Mouse (Mus musculus) yolk sac, embryonic 10.5 days (tissue): ENCODE data around the gene Fbxl2.
"Not testable (repeated sequence)": the region's sequence is repeated elsewhere in the genome, so short reads cannot be mapped to it uniquely, and the experiment has no call there.

Source experiments
- DNase-seq: peaks from one replicate; pipeline ENCODE4 v3.0.0-alpha.2; 2017; ENCODE audit warnings: low spot score

Fbxl2 gene

GRCm38 (mm10) chr9:114046028-114046427 is at the start of gene Fbxl2:
Gene Fbxl2 (minus strand): TSS chr9:114046191.
- no peak for DNase-seq

GRCm38 (mm10) chr9:114094854-114095253 is 48.9 kb upstream of the Fbxl2 start:
- no peak for DNase-seq

GRCm38 (mm10) chr9:114092188-114092587 is 46.2 kb upstream of the Fbxl2 start:
- DNase-seq, result peak; percentile 40

GRCm38 (mm10) chr9:114088885-114089284 is 42.9 kb upstream of the Fbxl2 start:
- DNase-seq, result not testable (repeated sequence)

GRCm38 (mm10) chr9:114087106-114087815 is 41.3 kb upstream of the Fbxl2 start:
- DNase-seq, result no peak

GRCm38 (mm10) chr9:114086422-114086821 is 40.4 kb upstream of the Fbxl2 start:
- no peak for DNase-seq

GRCm38 (mm10) chr9:114073681-114074080 is 27.7 kb upstream of the Fbxl2 start:
- DNase-seq, result no peak

GRCm38 (mm10) chr9:114069372-114069771 is 23.4 kb upstream of the Fbxl2 start:
- DNase-seq, result peak; percentile 65

- DNase-seq, result peak; percentile 77
Measured at GRCm38 (mm10) chr9:114068494-114069053, 22.6 kb upstream of the Fbxl2 start.

- no peak for DNase-seq
Measured at GRCm38 (mm10) chr9:114057090-114057796, 11.3 kb upstream of the Fbxl2 start, which contains the start of gene Susd5. Gene Susd5 (plus strand): TSS chr9:114057140.

GRCm38 (mm10) chr9:114052866-114053265 is 6.9 kb upstream of the Fbxl2 start:
- DNase-seq, result no peak

- no peak for DNase-seq
Measured at GRCm38 (mm10) chr9:114052031-114052430, 6.0 kb upstream of the Fbxl2 start.

- no peak for DNase-seq
Measured at GRCm38 (mm10) chr9:114050778-114051177, 4.8 kb upstream of the Fbxl2 start.

- DNase-seq, result no peak
Measured at GRCm38 (mm10) chr9:114050106-114050505, 4.1 kb upstream of the Fbxl2 start.

- DNase-seq, result no peak
Measured at GRCm38 (mm10) chr9:114046676-114047075, 685 bp upstream of the Fbxl2 start.

GRCm38 (mm10) chr9:114044446-114044845 is 1.5 kb downstream of the Fbxl2 start:
- no peak for DNase-seq

- DNase-seq, result no peak
Measured at GRCm38 (mm10) chr9:114042490-114042889, 3.5 kb downstream of the Fbxl2 start.

GRCm38 (mm10) chr9:114040945-114041344 is 5.0 kb downstream of the Fbxl2 start:
- DNase-seq, result no peak

- DNase-seq, result peak; percentile 80
Measured at GRCm38 (mm10) chr9:114026261-114026934, 19.6 kb downstream of the Fbxl2 start.

- DNase-seq, result no peak
Measured at GRCm38 (mm10) chr9:114025846-114026245, 20.1 kb downstream of the Fbxl2 start.

- no peak for DNase-seq
Measured at GRCm38 (mm10) chr9:114025182-114025581, 20.8 kb downstream of the Fbxl2 start.

GRCm38 (mm10) chr9:114022141-114022540 is 23.9 kb downstream of the Fbxl2 start:
- DNase-seq, result no peak
